Mouse (Mus musculus) cerebellum, adult 11 months (tissue): ENCODE data around the gene Kif22.

Source experiments
- DNase-seq: peaks from one replicate; pipeline ENCODE4 v3.0.0; 2022

Kif22 gene

GRCm38 (mm10) chr7:126983113-126983512, 59.2 kb downstream of the Kif22 start:
- DNase-seq = no peak

GRCm38 (mm10) chr7:126982054-126982453, 60.2 kb downstream of the Kif22 start:
- DNase-seq = no peak

- no peak for DNase-seq
Measured at GRCm38 (mm10) chr7:126981601-126982000, 60.7 kb downstream of the Kif22 start.

GRCm38 (mm10) chr7:126978841-126979240, 63.4 kb downstream of the Kif22 start:
- DNase-seq = no peak
